Mouse (Mus musculus) lung, postnatal 0 days (tissue): ENCODE results near the gene Inpp5b.

Source experiments
- CTCF ChIP-seq: IDR thresholded peaks from 2 replicates; pipeline ENCODE4 v1.5.1; 2016; ENCODE audit warnings: antibody characterized with exemption, mild to moderate bottlenecking
- EP300 ChIP-seq: IDR thresholded peaks from 2 replicates; pipeline ENCODE4 v1.6.1; 2016; ENCODE audit warnings: antibody characterized with exemption, mild to moderate bottlenecking, control low read depth

- TF ChIP-seq CTCF = no peak
- no peak for TF ChIP-seq EP300
Measured at GRCm38 (mm10) chr4:124755526-124755925, 13.9 kb downstream of the Inpp5b start.
